Mouse (Mus musculus): Measurements from ENCODE around the gene Tnxb.
"Not testable (repeated sequence)": the region's sequence is repeated elsewhere in the genome, so short reads cannot be mapped to it uniquely, and the experiment has no call there.

The Tnxb gene

GRCm38 (mm10) chr17:34743719-34744118 is 73.4 kb downstream of the Tnxb start, which contains the start of gene C4b:
Gene C4b, minus strand, starts transcription at chr17:34743882.
- DNase-seq, result no peak

- no peak for DNase-seq
These were observed 73.9 kb downstream of the Tnxb start for GRCm38 (mm10) chr17:34744206-34744605.

- not testable (repeated sequence) for DNase-seq
These were observed 74.3 kb downstream of the Tnxb start for GRCm38 (mm10) chr17:34744611-34745010.

DNA sequence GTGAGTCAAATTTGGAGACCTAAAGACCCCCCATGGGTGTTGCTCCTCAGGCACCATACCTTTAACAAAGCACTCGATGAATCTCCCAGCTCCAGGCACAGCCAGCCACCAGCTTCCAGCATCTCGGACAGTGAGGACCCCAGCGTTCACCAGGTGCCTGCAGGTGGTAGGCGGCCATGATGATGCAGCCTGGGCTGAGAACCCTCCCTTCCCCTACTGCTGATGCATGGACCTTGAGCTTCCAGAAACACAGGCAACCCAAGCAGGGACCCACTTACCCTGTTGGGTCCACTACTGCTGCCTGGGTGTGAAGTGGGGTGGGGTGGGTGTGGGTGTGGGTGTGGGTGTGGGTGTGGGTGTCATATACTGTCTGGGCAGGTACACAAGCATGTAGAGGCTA is 74.8 kb downstream of the Tnxb start:
- not testable (repeated sequence) for DNase-seq

DNA sequence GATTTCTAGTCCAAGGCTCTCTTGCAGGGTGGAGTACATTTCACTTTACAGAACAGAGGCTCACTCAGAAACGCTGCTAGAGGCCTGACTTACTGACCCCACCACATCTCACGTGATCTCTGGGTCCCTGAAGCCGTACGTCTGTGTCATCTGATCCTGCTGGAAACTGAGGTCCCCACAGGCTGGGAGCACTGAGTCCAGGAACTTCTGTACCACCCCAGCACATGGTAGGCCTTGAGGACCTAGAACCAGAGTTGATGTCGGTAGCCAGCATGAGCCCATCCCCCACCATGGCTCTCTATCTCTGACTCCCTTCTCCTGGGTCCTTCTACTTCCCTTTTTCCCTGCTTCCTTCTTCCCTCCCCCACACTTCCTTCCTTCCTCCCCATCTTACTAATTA is 76.2 kb downstream of the Tnxb start:
- DNase-seq, result no peak

DNA sequence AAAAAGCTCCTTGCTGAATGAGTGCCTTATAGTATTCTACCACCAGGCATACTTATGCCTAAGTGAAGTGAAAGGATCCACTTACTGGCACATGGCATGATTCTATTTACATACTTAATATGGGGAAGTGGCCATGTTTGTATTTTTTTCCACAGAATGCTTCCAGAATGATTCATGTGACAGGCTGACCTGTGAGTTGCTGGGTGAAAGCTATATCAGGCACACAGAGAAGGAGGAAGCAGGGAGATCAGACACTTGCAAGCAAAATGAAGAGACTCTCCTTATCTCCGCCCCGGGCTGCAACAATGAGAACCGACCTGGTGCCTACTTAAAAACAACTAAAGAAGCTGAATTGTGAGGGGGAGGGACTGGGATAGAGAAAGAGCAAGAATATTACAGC is 91.1 kb downstream of the Tnxb start:
- DNase-seq, result no peak

Data from cerebellum, adult 11 months (tissue).